Mouse (Mus musculus) ES-E14 (cell line): Measurements from ENCODE around the gene Pkmyt1. TPM values are rescaled to one million over a fixed set of nuclear protein-coding genes. Genes with fewer than 3 reads are reported as not detected.

Experiments used
- DNase-seq: peaks from one replicate; pipeline ENCODE4 v3.0.0-alpha.2; 2013; ENCODE audit warnings: low read depth, low spot score
- H3K27ac ChIP-seq: 2 replicates; pipeline ENCODE4 v1.5.1; 2012; ENCODE audit warnings: low read depth, mild to moderate bottlenecking, low read length, moderate library complexity, mixed read lengths; ENCODE audit not compliant: poor library complexity, insufficient read depth, severe bottlenecking
- H3K36me3 ChIP-seq: 2 replicates; pipeline ENCODE4 v1.6.1; 2012; ENCODE audit warnings: mild to moderate bottlenecking, low read length, moderate library complexity, mixed read lengths; ENCODE audit not compliant: control insufficient read depth, poor library complexity, insufficient read depth, severe bottlenecking
- H3K4me1 ChIP-seq, 2 experiments: fragments of 150-350 bp in 1 of 2; sonication (generic) in 1 of 2; 2 replicates each; pipeline ENCODE4 v1.6.1; 2012; ENCODE audit warnings: low read length in 2 of 2, mild to moderate bottlenecking in 1 of 2, mixed read lengths in 1 of 2; ENCODE audit not compliant: control insufficient read depth in 2 of 2, insufficient read depth in 2 of 2, poor library complexity in 1 of 2
- H3K4me3 ChIP-seq, 2 experiments: fragments of 150-350 bp in 1 of 2; sonication (generic) in 1 of 2; 2 replicates each; pipeline ENCODE4 v1.5.1; 2012; ENCODE audit warnings: low read length in 2 of 2, low read depth in 1 of 2, mild to moderate bottlenecking in 1 of 2, mixed read lengths in 1 of 2; ENCODE audit not compliant: insufficient read depth in 1 of 2, poor library complexity in 1 of 2, severe bottlenecking in 1 of 2
- H3K9ac ChIP-seq: 2 replicates; pipeline ENCODE4 v1.6.1; 2012; ENCODE audit warnings: low read depth, mild to moderate bottlenecking, low read length, mixed read lengths; ENCODE audit not compliant: poor library complexity, insufficient read depth, severe bottlenecking
- H3K9me3 ChIP-seq: fragments of 150-350 bp; sonication (generic); 2 replicates; pipeline ENCODE4 v1.6.1; 2012; ENCODE audit warnings: low read depth, mild to moderate bottlenecking, low read length; ENCODE audit not compliant: control insufficient read depth, insufficient read depth
- CHD2 ChIP-seq: IDR thresholded peaks from 2 replicates; pipeline ENCODE4 v1.6.1; 2014; ENCODE audit warnings: mild to moderate bottlenecking, low read depth, low read length, inconsistent platforms
- HCFC1 ChIP-seq: IDR thresholded peaks from 2 replicates; pipeline ENCODE4 v1.6.1; 2012; ENCODE audit warnings: low read length, inconsistent platforms, borderline replicate concordance; ENCODE audit not compliant: insufficient read depth
- MAFK ChIP-seq: IDR thresholded peaks from 2 replicates; pipeline ENCODE4 v1.6.1; 2014; ENCODE audit warnings: mild to moderate bottlenecking, low read depth, low read length, inconsistent platforms; ENCODE audit not compliant: insufficient read depth
- ZC3H11A ChIP-seq: IDR thresholded peaks from 2 replicates; pipeline ENCODE4 v1.6.1; 2012; ENCODE audit warnings: low read depth, mild to moderate bottlenecking, inconsistent platforms, low read length, borderline replicate concordance
- ZNF384 ChIP-seq: IDR thresholded peaks from 2 replicates; pipeline ENCODE4 v1.6.1; 2012; ENCODE audit warnings: low read depth, low read length, inconsistent platforms
- in situ Hi-C, 2 experiments: fragments of 600-800 bp; cut with MboI; formaldehyde crosslinking; loops; one replicate each; pipeline ENCODE4 v1.15.1; 2025; ENCODE audit warnings: low sequenced_read_pairs in 2 of 2, inconsistent platforms in 1 of 2; ENCODE audit not compliant: unreplicated experiment in 2 of 2
- total RNA-seq: library from RNA; depleted of rRNA; stranded (reverse); fragments of 300-350 nt; gene quantifications from 2 replicates; pipeline ENCODE4 v1.2.3, GENCODE M21; 2012

Gene Pkmyt1
- total RNA-seq, 1 experiment, result 24.1 TPM

DNA sequence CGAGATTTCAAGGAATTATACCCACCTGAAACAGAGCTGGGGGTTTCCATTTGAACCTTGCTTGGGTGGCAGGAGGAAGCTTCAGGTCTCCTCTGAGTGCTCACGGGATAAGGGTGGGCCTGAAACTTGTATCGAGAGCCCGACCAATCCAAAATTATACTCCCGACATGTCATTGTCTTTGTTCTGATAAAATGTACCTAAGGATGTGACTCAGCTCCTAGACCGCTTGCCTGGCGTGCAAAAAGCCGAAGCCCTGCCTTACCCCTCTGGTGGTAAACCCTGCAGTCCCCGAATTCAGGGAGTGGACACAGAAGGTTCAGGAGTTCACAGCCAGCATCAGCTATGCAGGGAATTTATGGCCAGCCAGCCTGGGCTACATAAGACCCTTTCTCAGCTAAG, 45.8 kb upstream of the Pkmyt1 start:
- TF ChIP-seq CHD2, result no peak
- no peak for TF ChIP-seq MAFK
- no peak for TF ChIP-seq ZNF384
- TF ChIP-seq HCFC1, result no peak
- no peak for TF ChIP-seq ZC3H11A
- peaks cover 6% of the 10 kb centered on the region; the same call in 1 of the 2 replicates for H3K36me3 ChIP-seq
- H3K4me3 ChIP-seq, result peak overlapping the region in 1 of 2 experiments; percentile 69; a peak in 3 of 4 replicates
- no peak overlapping the region for H3K27ac ChIP-seq
- H3K9ac ChIP-seq, result peak overlapping the region; percentile 67
- H3K9me3 ChIP-seq, result no peaks in the 10 kb centered on the region
- in situ Hi-C loops, result no loop called here
- H3K4me1 ChIP-seq, result peaks cover 5 to 44% of the 10 kb centered on the region in 2 experiments
- no peak for DNase-seq

DNA sequence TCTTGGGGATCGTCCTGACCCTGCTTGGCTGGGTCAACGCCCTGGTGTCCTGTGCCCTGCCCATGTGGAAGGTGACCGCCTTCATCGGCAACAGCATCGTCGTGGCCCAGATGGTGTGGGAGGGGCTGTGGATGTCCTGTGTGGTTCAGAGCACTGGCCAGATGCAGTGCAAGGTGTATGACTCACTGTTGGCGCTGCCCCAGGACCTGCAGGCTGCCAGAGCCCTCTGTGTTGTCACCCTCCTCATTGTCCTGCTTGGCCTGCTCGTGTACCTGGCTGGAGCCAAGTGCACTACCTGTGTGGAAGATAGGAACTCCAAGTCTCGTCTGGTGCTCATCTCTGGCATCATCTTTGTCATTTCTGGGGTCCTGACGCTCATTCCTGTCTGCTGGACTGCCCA, 45.0 kb upstream of the Pkmyt1 start:
- no peak overlapping the region for H3K9ac ChIP-seq
- peaks cover 5 to 40% of the 10 kb centered on the region in 2 experiments for H3K4me1 ChIP-seq
- no peak for TF ChIP-seq CHD2
- TF ChIP-seq MAFK, result no peak
- TF ChIP-seq HCFC1, result no peak
- TF ChIP-seq ZC3H11A, result no peak
- no peak for TF ChIP-seq ZNF384
- peaks cover 6% of the 10 kb centered on the region; the same call in 1 of the 2 replicates for H3K36me3 ChIP-seq
- in situ Hi-C loops, result no loop called here
- H3K27ac ChIP-seq, result no peak overlapping the region
- DNase-seq, result no peak
- H3K4me3 ChIP-seq, result no peak overlapping the region
- H3K9me3 ChIP-seq, result no peaks in the 10 kb centered on the region

DNA sequence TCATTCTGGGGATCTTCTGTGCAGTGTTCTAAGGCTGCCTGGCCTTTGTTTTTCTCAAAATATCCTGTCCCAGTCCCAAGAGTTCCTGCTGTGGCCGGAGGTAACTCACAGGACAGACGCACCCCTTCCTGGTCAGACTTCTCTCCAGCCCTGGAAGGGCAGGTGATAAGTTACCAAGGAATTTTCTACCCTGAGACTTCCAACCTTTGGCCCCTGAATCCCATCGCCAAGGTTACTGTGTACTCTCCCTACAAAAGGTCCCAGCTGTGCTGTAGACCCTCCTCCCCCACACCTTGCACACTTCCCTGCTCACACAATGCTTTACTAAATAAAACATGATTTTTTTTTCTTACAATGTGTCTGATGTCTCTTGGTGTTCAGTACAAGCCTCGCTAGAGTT, 44.0 kb upstream of the Pkmyt1 start:
- Histone ChIP-seq H3K9me3 (no peaks in the 10 kb centered on the region), H3K27ac (no peak overlapping the region), H3K4me1 (peaks cover 5 to 37% of the 10 kb centered on the region in 2 experiments), H3K36me3 (peaks cover 6% of the 10 kb centered on the region; the same call in 1 of the 2 replicates), H3K4me3 (no peak overlapping the region), H3K9ac (no peak overlapping the region)
- in situ Hi-C loops, result no loop called here
- no peak for DNase-seq
- TF ChIP-seq MAFK, result no peak
- no peak for TF ChIP-seq HCFC1
- TF ChIP-seq CHD2, result no peak
- no peak for TF ChIP-seq ZC3H11A
- TF ChIP-seq ZNF384, result no peak

DNA sequence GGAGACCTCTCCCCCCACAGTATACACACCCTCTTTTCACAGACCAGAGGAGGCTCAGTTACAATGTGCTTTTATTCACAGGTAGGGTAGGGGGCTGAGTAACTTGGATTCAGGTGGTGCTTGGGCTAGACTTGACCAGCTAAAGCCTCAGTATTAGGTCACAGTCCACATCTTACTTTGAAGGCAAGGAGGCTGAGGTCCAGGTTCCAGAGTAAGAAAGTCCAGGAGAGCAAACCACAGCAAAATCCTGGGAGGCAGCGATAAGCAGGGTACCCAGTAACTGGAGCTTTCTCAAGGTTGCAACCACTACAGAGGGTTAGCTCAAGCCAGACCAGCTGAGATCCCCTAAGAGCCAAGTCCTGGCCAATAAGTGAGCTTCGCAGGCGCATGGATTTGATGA, 43.6 kb upstream of the Pkmyt1 start:
- TF ChIP-seq CHD2 (no peak), MAFK (no peak), ZC3H11A (no peak), ZNF384 (no peak), HCFC1 (no peak)
- Histone ChIP-seq H3K9me3 (no peaks in the 10 kb centered on the region), H3K4me1 (peaks cover 5 to 37% of the 10 kb centered on the region in 2 experiments), H3K9ac (no peak overlapping the region), H3K4me3 (no peak overlapping the region), H3K36me3 (peaks cover 6% of the 10 kb centered on the region; the same call in 1 of the 2 replicates), H3K27ac (no peak overlapping the region)
- in situ Hi-C loops, result no loop called here
- no peak for DNase-seq
